Mouse (Mus musculus): Measurements from ENCODE around the gene Gal3st1.

The Gal3st1 gene

DNA sequence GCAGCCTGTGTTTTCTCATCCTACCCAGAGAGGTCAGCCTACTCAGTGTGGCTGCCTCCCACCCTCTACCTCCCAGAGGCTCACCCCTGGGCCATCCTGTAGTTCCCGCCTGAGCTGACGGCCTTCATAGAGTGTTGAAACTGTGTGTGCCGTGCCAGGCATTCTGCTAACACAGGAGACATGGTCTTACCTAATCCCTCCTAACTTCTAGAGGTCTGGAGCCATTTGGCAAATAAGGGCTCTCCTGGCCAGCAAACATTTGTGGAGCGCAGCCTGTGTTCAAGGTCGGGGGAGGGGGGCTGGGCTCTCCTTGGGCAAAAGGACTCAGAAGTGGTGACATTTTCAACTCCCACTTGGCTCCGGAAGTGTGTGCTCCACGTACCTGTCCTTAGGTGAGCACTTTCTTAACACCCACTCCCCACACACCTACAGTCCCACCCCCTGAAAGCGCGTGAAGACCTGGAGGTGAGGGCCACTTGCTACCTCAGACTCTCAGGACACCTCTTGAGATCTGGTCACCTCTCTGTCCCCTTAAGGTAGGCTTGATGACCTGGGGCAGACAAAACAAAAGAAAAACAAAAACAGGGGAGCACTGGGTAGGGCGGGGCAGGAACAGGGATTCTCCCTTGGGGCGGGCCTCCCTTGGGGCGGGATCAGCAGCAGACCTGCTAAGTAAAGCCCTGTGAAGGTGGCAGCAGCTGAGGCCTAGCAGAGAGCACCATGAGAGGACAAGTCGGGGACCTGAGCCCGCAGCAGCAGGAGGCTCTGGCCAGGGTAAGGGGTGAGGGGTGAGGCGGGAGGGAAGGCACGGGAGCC is 47.9 kb downstream of the Gal3st1 start, which contains the start of gene Sec14l4:
TSS of gene Sec14l4 (plus strand) at position 337 of the 816 bp plus-strand sequence.
- in situ Hi-C loops (cut with MboI, MseI): loop anchor here (5.0 to 25.0 kb wide), 3 partner anchors 41 to 1656 kb away; no protein-coding TSS in a partner anchor

DNA sequence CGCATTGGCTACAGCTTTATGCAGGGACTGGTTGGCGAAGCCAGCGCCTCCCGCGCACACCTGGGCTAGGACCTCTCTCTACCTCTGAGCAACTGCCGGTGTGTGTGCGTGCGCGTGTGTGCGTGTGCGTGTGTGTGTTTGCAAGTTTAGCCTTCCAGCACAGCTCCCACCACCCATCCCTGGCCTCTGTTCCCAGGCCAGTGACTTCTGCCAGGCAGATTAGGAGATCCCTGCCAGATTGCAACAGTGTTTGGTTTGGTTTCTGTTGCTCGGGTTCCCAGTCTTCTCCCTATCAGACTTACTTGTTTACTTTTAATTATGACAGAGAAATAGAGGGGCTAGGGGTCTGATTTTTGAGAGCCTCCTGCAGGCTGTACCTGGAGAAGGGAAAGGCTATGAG is 48.5 kb downstream of the Gal3st1 start:
- in situ Hi-C loops (cut with MboI, MseI): loop anchor here (5.0 to 25.0 kb wide), 3 partner anchors 40 to 1655 kb away; no protein-coding TSS in a partner anchor

DNA sequence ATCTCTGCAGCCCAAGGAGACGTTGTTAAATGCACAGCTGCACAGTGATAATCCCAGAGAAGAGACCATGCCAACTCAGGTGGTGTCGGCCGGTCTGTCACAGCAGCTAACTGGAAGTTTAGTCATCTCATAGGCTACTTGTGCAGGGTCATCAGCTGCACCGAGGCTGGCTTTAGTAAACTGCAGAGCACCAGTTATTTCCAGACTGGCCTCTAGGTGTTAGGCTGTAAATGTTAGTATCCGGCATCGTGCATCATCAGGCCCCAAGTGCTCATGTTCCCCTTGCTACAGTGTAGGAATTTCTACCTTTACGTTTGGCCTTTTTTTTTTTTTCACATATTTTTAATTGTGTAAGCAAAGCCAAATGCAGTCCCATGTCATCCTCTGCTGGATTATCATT is 50.0 kb downstream of the Gal3st1 start:
- in situ Hi-C loops (cut with MboI, MseI): loop anchor here (5.0 to 25.0 kb wide), 3 partner anchors 39 to 1654 kb away; no protein-coding TSS in a partner anchor

DNA sequence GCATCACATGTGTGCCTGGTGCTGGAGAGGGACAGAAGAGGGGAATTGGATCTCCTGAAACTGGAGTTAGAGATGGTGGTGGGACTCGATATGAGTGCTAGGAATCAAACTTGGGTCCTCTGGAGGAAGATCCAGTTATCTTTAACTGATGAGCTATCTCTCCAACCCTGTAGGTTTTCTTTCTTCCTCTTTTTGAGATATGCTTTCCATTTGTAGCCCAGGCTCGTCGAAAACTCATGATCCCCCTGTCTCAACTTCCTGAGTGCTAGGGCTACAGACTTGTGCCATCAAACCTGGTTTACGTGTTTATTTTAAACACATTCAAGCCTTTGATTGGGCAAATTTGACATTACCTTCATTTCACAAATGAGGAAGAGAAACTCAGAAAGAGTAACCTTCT is 50.7 kb downstream of the Gal3st1 start:
- in situ Hi-C loops (cut with MboI, MseI): loop anchor here (5.0 to 25.0 kb wide), 3 partner anchors 38 to 1653 kb away; no protein-coding TSS in a partner anchor

DNA sequence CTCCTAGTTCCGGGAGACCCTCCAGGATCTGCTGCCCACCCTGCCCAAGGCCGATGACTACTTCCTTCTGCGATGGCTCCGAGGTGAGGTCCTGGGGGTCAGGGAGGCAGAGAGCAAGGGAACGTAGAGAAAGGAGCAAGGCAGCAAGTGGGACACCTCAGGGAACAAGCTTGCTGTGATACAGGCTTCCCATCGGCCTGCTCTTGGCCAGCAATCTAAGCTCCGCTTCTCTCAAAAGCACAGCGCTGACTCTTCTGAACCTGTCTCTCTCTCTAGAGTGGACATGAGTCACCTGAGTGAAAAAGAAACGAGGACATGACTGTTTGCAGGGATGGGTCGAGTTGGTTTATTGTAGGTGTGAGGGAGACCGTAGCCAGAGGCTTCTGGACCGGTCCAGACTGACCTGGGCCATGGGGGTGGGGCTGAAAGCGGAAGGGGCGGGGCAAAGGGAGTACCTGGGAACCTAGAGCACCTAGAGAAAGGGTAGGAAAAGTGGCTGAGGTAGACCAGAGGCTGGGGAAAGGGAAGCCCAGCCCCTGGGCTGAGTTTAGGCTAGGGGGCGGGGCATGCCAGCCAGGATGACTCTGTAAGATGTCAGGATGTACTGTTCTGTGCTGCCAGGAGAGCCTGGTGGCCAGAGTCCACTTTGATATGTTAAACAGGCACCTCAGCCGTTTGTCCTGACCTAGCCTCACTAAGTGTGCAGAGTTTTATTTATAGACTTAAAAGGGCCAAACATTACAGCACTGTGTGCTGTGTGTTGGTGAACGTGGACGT is 51.9 kb downstream of the Gal3st1 start:
- in situ Hi-C loops (cut with MboI, MseI): loop anchor here (10.0 to 25.0 kb wide), 2 partner anchors 421 to 1652 kb away; no protein-coding TSS in a partner anchor

DNA sequence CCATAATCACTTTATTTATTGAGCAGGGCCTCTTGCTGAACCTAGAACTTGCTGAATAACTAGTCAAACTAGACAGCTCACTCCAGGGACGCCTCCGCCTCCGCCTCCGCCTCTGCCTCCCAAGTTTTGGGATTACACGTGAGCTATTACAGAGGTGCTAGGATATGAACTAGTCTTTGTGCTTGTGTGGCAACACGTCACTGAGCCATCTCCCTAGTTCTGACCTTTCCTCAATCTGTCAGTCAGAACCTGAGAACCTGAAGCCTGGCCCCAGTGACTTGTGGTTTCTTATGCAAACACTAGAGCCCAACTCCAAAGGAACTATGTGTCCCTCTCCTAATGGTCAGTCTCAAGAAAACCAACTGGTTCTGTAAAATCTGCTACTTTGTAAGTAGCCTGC is 52.5 kb downstream of the Gal3st1 start:
- in situ Hi-C loops (cut with MboI, MseI): loop anchor here (10.0 to 25.0 kb wide), 2 partner anchors 421 to 1651 kb away; no protein-coding TSS in a partner anchor

DNA sequence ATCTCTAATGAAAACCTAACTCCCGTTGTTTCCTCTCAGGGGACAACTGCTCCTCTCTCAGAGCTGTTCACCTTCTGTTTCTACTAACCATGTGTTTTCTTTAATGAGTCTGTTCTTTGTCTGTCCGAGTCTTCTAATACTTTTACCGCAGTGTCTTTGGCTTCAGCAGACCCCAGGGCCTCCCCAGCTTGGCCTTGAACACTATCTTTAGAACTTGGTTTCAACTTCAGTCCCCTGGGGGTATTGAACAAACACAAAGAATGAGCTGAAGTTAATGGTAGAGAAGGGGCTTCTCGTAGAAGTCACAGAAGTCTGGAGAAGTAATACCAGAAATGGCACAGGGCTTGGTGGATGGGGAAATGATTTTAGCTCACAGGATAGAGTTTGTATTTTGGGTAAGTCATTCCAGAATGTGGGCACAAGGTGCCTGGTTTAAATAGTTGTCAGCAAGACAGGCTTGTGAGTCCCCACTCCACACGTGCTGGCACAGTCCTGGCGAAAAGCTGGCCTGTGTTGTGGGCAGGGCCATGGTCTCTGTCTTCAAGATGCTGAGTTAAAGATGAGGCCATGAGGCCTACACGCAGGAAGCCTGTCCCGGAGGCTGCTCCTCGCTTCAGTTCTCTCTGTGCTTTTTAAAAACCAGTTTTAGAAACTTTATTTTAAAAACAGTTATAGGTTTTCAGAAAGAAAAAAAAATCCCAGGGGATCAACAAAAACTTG is 53.1 kb downstream of the Gal3st1 start:
- in situ Hi-C loops (cut with MboI, MseI): loop anchor here (10.0 to 25.0 kb wide), 2 partner anchors 422 to 1651 kb away; no protein-coding TSS in a partner anchor

DNA sequence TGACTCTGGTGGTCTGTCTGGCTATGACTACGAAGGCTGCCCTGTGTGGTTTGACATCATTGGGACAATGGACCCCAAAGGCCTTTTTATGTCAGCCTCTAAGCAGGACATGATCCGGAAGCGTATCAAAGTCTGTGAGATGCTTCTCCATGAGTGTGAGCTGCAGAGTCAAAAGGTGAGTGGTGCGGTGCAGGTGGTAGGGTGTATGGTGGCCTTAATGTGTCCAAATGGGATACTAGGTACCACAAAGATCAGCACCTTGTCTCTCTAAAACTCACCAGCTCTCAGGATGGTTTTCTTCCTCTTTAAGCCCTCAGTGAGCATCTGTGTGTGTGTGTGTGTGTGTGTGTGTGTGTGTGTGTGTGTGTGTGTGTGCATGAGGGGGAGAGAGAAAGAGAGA is 56.5 kb downstream of the Gal3st1 start:
- in situ Hi-C loops (cut with MboI, MseI): loop anchor here (10.0 to 25.0 kb wide), 2 partner anchors 425 to 1647 kb away; no protein-coding TSS in a partner anchor

DNA sequence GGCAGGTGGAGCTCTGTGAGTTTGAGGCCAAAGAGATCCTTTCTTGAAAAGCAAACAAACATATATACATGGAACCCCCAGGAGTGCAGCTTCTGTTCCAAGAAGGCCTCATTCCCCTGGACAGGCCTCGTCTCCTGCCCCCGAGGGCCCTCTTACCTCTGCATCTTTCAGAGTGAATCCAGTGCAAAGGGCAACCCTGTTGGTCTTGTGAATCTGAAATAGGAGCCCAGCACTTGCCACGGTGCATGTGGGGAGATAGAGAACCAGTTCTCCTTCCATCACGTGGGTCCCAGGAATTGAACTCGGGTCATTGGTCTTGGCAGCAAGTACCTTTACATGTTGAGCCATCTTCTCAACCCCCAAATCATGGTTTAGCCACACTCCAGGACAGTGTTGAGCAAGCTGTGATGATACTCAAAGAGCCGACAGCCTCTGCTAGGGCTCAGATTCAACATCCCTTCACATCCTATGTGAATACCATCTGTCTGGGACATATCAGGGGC is 57.7 kb downstream of the Gal3st1 start:
- in situ Hi-C loops (cut with MboI, MseI): loop anchor here in 1 of 2 experiments (25.0 kb wide), 1 partner anchor 1646 kb away; no protein-coding TSS in a partner anchor

DNA sequence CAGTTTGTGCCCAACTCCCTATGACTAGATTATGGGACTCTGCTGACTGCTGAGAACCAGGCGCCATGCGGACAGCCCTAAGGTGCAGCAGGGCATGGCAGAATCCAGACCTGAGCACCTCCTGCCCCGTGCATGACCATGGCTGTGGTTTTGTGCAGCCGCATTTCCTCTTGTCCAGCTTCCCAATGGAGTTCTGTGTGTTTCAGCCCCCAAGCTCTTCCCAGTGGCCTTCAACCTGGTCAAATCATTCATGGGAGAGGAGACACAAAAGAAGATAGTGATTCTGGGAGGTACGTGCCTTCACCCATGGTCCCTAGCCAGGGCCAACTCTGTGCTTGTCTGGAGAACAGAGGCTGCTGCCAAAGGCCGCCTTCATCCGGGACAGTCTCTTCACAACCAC is 59.6 kb downstream of the Gal3st1 start:
- in situ Hi-C loops (cut with MboI, MseI): loop anchor here in 1 of 2 experiments (25.0 kb wide), 1 partner anchor 1644 kb away; no protein-coding TSS in a partner anchor

DNA sequence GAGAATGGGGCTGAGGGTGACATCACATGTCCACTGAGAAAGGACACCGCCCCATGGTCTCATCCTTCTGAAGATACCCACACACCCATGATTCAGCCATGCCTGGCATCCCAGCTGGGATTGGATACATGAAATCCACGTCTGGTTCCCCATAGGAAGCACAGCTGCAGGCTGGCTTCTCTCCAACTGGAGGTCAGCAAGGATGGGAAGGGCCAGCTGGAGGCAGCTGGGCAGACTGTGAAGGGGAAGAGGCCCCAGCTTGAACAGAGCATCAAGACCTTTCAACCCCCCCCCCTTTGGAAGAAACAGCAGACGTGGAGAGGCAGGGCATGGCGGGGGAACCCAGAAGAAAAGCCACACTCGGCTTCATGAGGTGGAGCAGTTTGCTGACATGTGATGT is 63.1 kb downstream of the Gal3st1 start:
- in situ Hi-C loops (cut with MboI, MseI): loop anchor here in 1 of 2 experiments (25.0 kb wide), 1 partner anchor 1641 kb away; no protein-coding TSS in a partner anchor

DNA sequence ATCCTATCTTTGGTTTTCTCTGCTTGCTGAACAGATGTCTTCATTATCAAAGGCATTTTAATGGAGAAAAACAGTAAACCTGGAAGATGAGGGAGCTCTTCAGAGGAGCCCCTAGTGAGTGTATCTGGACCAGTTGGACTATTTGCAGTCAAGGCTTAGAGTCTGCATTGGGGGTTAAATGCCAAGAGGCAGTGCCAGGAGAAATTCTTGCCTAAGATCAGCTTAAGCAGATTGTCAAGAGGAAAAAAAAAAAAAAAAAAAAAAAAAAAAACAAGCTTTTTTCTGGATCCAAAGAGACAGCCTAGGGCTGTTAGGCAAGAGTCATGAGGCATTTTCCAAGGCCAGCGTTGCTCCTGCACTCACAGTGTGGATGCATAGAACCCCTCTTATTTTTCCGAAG is 64.3 kb downstream of the Gal3st1 start:
- in situ Hi-C loops (cut with MboI, MseI): loop anchor here in 1 of 2 experiments (25.0 kb wide), 1 partner anchor 1640 kb away; no protein-coding TSS in a partner anchor

DNA sequence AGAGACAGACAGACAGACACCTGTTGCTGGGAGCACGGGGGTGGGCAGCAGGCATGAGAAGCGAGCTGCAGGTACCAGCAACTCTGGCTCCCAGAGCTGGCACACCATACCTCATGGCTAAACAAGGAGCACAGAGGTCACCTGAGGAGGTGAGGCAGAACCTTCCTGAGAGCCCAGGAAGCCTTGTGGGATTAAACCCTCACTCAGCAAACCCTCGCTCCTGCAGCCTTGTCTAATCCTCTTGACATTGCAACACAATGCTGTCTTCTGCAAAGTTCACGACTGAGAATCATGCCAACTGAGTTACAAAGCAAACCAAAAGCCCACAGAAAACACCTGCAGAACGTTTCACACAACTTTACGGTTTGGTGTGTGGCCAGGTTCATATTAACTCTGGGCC is 65.0 kb downstream of the Gal3st1 start:
- in situ Hi-C loops (cut with MboI, MseI): loop anchor here in 1 of 2 experiments (25.0 kb wide), 1 partner anchor 1639 kb away; no protein-coding TSS in a partner anchor
